Mouse (Mus musculus): Measurements from ENCODE around the gene Plcb4. TPM values are rescaled to one million over a fixed set of nuclear protein-coding genes. Genes with fewer than 3 reads are reported as not detected.

Gene Plcb4
- polyA plus RNA-seq, 1 experiment from 2014 or later = 44.9 TPM

DNA sequence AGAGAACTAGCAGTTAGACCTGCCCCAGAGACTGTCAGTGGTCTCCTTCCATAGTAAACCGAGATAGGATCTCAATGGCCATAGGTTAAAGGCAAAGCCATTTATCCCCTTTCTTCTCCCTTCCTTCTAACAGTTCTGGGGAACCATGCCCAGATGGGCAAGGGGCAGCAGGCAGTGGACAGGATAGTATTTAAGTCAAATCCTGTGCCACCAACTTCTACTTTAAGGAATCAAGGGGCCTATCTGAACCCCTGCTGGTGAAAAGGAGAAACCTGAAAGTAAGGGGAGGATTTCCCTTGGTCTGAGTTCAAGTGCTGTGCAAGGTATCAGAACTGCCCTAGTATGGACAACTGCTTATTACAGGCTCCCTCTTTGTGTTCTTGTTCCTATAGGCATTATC, 2.9 kb upstream of the Plcb4 start:
- Histone ChIP-seq H3K9ac (ENCODE audit: low read length) (no peak overlapping the region), H3K4me1 (ENCODE audit: control insufficient read depth in 2 of 2, insufficient read depth in 2 of 2, low read length in 2 of 2) (peaks cover 0 to 3% of the 10 kb centered on the region in 2 experiments; a peak in 1 of 4 replicates), H3K4me3 (ENCODE audit: control insufficient read depth in 1 of 2, insufficient read depth in 1 of 2, low read depth in 1 of 2, low read length in 2 of 2) (no peak overlapping the region), H3K9me3 (ENCODE audit: control insufficient read depth, low read length) (no peaks in the 10 kb centered on the region), H3K4me2 (ENCODE audit: low read length) (no peak overlapping the region), H3K27me3 (ENCODE audit: control insufficient read depth, insufficient read depth, low read length) (no peaks in the 10 kb centered on the region), H3K27ac (replicated peaks in 1 of 2; ENCODE audit: control insufficient read depth in 1 of 2, insufficient read depth in 1 of 2, low read depth in 2 of 2, low read length in 2 of 2) (no peak overlapping the region), H3K36me3 (ENCODE audit: control insufficient read depth, insufficient read depth, low read length) (no peaks in the 10 kb centered on the region)
- 85% methylated on average over 1 of the region's 1 CpGs for WGBS
- ATAC-seq (ENCODE audit: insufficient number of reproducible peaks, insufficient read depth, low FRiP score, low read depth) = no peak

DNA sequence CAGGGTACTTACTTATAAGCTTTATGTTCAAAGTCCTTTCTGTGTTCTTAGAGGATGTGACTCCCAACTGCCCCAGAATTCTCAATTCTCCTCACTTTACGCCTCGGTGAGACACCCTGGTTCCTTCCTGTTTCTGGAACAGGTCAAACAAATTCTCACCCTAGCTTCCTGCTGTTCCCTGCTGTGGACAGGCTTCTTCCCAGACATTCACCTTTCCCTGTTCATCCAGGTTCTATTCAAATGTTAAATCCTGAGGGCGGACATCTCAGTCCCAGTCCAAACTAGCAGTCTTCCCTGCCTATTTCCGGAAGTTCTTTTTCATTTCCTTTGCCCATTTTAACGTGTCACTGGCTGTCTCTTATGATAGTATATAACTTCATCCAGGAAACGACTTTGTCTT, 2.2 kb upstream of the Plcb4 start:
- Histone ChIP-seq H3K27me3 (ENCODE audit: control insufficient read depth, insufficient read depth, low read length) (no peaks in the 10 kb centered on the region), H3K4me1 (ENCODE audit: control insufficient read depth in 2 of 2, insufficient read depth in 2 of 2, low read length in 2 of 2) (peaks cover 0 to 3% of the 10 kb centered on the region in 2 experiments; a peak in 1 of 4 replicates), H3K4me2 (ENCODE audit: low read length) (no peak overlapping the region), H3K36me3 (ENCODE audit: control insufficient read depth, insufficient read depth, low read length) (no peaks in the 10 kb centered on the region), H3K9ac (ENCODE audit: low read length) (no peak overlapping the region), H3K27ac (replicated peaks in 1 of 2; ENCODE audit: control insufficient read depth in 1 of 2, insufficient read depth in 1 of 2, low read depth in 2 of 2, low read length in 2 of 2) (no peak overlapping the region), H3K4me3 (ENCODE audit: control insufficient read depth in 1 of 2, insufficient read depth in 1 of 2, low read depth in 1 of 2, low read length in 2 of 2) (no peak overlapping the region), H3K9me3 (ENCODE audit: control insufficient read depth, low read length) (no peaks in the 10 kb centered on the region)
- WGBS = 67% methylated on average over 6 of the region's 6 CpGs
- no peak for ATAC-seq (ENCODE audit: insufficient number of reproducible peaks, insufficient read depth, low FRiP score, low read depth)

DNA sequence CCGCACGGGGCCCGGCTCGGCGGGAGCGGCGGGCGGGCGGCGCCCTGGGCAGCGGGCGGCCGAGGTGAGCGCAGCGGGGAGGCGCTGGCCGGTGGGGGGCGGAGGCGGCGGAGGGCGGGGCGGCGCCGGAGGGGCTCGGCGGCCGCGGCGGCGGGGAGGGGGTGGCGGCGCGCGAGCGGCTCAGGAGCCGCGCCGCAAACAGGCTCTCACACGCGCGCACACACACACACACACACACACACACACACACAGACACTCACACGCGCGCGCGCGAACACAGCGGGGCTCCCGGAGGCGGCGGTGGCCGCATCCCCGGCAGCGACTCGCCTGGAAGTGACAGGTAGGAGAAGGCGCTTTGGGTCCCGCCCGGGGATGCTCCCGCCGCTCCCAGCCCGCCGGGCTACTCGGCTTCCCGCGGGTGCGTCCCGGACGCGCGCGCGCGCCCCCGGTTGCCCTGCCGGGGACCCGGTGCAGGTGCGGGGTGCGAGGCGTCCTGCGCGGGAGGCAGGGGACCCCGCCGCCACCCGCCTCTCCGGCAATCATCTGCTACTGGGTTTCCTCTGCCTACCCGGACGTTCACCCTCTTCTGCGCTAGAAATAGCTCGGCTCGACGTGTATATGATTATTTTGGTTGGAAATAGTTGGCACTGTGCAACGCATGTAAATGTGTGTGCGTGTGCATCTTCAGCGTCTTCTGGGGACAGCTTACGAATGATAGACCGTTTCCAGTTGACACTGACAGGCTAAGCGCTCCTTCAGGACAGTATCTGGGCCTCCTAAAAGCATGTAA, 775 bp downstream of the Plcb4 start:
- WGBS = under 1% methylated on average over 35 of the region's 97 CpGs
- H3K36me3 ChIP-seq (ENCODE audit: control insufficient read depth, insufficient read depth, low read length) = no peaks in the 10 kb centered on the region
- H3K4me2 ChIP-seq (ENCODE audit: low read length) = peak overlapping the region; percentile 73
- peak overlapping the region; percentile 81 to 87 for H3K4me3 ChIP-seq (ENCODE audit: control insufficient read depth in 1 of 2, insufficient read depth in 1 of 2, low read depth in 1 of 2, low read length in 2 of 2)
- H3K9me3 ChIP-seq (ENCODE audit: control insufficient read depth, low read length) = no peaks in the 10 kb centered on the region
- ATAC-seq (ENCODE audit: insufficient number of reproducible peaks, insufficient read depth, low FRiP score, low read depth) = peak; percentile 74
- H3K27me3 ChIP-seq (ENCODE audit: control insufficient read depth, insufficient read depth, low read length) = no peaks in the 10 kb centered on the region
- peak overlapping the region; percentile 96 for H3K9ac ChIP-seq (ENCODE audit: low read length)
- H3K27ac ChIP-seq (replicated peaks in 1 of 2; ENCODE audit: control insufficient read depth in 1 of 2, insufficient read depth in 1 of 2, low read depth in 2 of 2, low read length in 2 of 2) = peak overlapping the region; percentile 92 to 97
- H3K4me1 ChIP-seq (ENCODE audit: control insufficient read depth in 2 of 2, insufficient read depth in 2 of 2, low read length in 2 of 2) = peaks cover 0 to 3% of the 10 kb centered on the region in 2 experiments; a peak in 1 of 4 replicates

DNA sequence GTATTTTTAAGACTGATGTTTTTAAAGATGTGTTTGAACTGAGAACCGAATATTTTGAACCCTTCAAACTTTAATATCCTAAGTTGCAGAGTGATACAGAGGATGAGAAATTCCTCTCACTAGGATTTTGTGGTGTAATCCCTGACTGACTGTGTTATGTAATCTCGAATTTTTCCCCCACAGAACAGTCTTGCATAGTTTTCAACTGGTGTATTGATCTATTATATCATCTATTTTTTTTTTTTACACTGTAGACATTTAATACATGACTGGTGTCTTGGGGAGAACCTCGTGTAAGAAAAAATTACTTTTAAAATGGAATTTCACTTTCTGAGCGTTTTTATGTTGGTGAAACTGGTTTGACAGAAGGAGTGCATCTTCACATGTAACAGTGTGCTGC, 2.0 kb downstream of the Plcb4 start:
- ATAC-seq (ENCODE audit: insufficient number of reproducible peaks, insufficient read depth, low FRiP score, low read depth) = no peak
- H3K4me3 ChIP-seq (ENCODE audit: control insufficient read depth in 1 of 2, insufficient read depth in 1 of 2, low read depth in 1 of 2, low read length in 2 of 2) = peak overlapping the region in 1 of 2 experiments; percentile 87; a peak in 1 of 4 replicates
- H3K4me1 ChIP-seq (ENCODE audit: control insufficient read depth in 2 of 2, insufficient read depth in 2 of 2, low read length in 2 of 2) = peaks cover 0 to 3% of the 10 kb centered on the region in 2 experiments; a peak in 1 of 4 replicates
- H3K9ac ChIP-seq (ENCODE audit: low read length) = no peak overlapping the region
- no peaks in the 10 kb centered on the region for H3K9me3 ChIP-seq (ENCODE audit: control insufficient read depth, low read length)
- no peak overlapping the region for H3K27ac ChIP-seq (replicated peaks in 1 of 2; ENCODE audit: control insufficient read depth in 1 of 2, insufficient read depth in 1 of 2, low read depth in 2 of 2, low read length in 2 of 2)
- no peaks in the 10 kb centered on the region for H3K27me3 ChIP-seq (ENCODE audit: control insufficient read depth, insufficient read depth, low read length)
- H3K4me2 ChIP-seq (ENCODE audit: low read length) = peak overlapping the region; percentile 73
- H3K36me3 ChIP-seq (ENCODE audit: control insufficient read depth, insufficient read depth, low read length) = no peaks in the 10 kb centered on the region
- 70% methylated on average over 4 of the region's 4 CpGs for WGBS

DNA sequence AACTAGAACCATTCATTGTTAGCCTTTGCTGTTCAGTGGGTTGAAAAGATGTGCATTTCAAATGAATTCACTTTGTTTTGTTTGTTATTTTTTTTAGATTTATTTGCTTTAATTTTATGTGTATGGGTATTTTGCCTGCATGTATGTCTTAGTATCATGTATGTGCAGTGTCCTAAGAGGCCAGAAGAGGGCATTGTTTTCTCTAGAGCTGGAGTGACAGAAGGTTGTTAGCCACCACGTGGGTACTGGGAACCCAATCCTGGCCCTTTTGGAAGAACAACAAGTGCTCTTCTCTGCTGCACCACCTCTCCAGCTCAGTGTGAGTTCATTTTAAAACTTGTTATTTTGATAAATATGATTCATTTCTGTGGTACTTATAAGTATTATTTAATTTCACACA, 5.0 kb downstream of the Plcb4 start:
- H3K9ac ChIP-seq (ENCODE audit: low read length) = no peak overlapping the region
- H3K27ac ChIP-seq (replicated peaks in 1 of 2; ENCODE audit: control insufficient read depth in 1 of 2, insufficient read depth in 1 of 2, low read depth in 2 of 2, low read length in 2 of 2) = no peak overlapping the region
- H3K4me3 ChIP-seq (ENCODE audit: control insufficient read depth in 1 of 2, insufficient read depth in 1 of 2, low read depth in 1 of 2, low read length in 2 of 2) = no peak overlapping the region
- no peaks in the 10 kb centered on the region for H3K27me3 ChIP-seq (ENCODE audit: control insufficient read depth, insufficient read depth, low read length)
- H3K4me2 ChIP-seq (ENCODE audit: low read length) = no peak overlapping the region
- 79% methylated on average over 1 of the region's 1 CpGs for WGBS
- ATAC-seq (ENCODE audit: insufficient number of reproducible peaks, insufficient read depth, low FRiP score, low read depth) = no peak
- H3K36me3 ChIP-seq (ENCODE audit: control insufficient read depth, insufficient read depth, low read length) = no peaks in the 10 kb centered on the region
- H3K4me1 ChIP-seq (ENCODE audit: control insufficient read depth in 2 of 2, insufficient read depth in 2 of 2, low read length in 2 of 2) = peaks cover 0 to 3% of the 10 kb centered on the region in 2 experiments; a peak in 1 of 4 replicates
- H3K9me3 ChIP-seq (ENCODE audit: control insufficient read depth, low read length) = no peaks in the 10 kb centered on the region

DNA sequence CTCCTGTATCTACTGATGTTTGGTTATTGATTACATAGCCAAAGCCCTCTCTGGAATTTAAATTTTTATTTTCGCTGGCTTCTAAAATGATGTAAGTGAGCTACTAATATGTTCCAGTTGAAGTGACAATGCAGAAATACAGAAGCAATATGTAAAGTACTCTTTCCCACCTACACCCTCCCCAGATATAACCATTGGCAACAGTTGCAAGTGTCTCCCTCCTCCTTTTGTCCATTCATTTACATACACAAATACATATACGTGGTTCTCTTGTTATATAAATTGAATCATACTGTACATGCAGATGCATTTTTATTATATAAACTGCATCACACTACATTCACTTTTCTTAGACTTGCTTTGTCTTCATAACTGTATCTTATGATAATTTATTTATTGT, 8.7 kb downstream of the Plcb4 start:
- no peak overlapping the region for H3K4me3 ChIP-seq (ENCODE audit: control insufficient read depth in 1 of 2, insufficient read depth in 1 of 2, low read depth in 1 of 2, low read length in 2 of 2)
- 90% methylated on average over 2 of the region's 2 CpGs for WGBS
- ATAC-seq (ENCODE audit: insufficient number of reproducible peaks, insufficient read depth, low FRiP score, low read depth) = no peak

DNA sequence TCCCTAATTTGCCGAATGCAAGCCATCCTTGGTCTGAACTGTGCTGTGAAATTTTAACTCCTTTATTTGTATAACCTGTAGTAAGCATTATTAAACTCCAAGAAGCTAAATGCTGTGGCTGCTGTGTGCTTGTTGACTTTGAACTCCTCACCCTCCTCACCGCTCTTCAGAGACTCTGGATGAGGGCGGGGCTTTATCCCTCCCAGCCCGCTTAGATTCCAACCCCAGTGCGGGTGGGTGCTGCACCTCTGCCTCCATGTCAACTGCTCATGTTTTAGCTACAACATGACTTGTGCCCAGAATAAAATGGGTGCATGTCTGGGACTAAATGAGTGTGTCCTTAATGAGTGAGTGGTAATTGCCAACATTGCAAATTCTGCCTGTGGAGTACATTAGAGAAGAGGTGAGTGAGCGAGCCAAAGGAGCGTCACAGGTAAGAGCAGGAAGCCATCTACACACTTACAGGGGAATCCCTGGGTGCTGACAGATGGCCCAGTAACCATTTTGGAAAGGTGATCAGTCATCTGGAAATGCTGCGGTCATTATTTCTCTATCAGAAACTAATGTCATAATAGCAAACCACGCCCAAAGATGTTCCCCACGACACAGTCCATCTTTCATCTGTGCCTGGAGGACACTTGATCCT, 13.8 kb downstream of the Plcb4 start:
- no peaks in the 10 kb centered on the region for H3K9me3 ChIP-seq (ENCODE audit: control insufficient read depth, low read length)
- 78% methylated on average over 10 of the region's 10 CpGs for WGBS
- H3K4me2 ChIP-seq (ENCODE audit: low read length) = no peak overlapping the region
- no peak overlapping the region for H3K4me3 ChIP-seq (ENCODE audit: control insufficient read depth in 1 of 2, insufficient read depth in 1 of 2, low read depth in 1 of 2, low read length in 2 of 2)
- H3K36me3 ChIP-seq (ENCODE audit: control insufficient read depth, insufficient read depth, low read length) = no peaks in the 10 kb centered on the region
- H3K27ac ChIP-seq (replicated peaks in 1 of 2; ENCODE audit: control insufficient read depth in 1 of 2, insufficient read depth in 1 of 2, low read depth in 2 of 2, low read length in 2 of 2) = no peak overlapping the region
- ATAC-seq (ENCODE audit: insufficient number of reproducible peaks, insufficient read depth, low FRiP score, low read depth) = no peak
- H3K27me3 ChIP-seq (ENCODE audit: control insufficient read depth, insufficient read depth, low read length) = no peaks in the 10 kb centered on the region
- peaks cover 0 to 6% of the 10 kb centered on the region in 2 experiments; a peak in 1 of 4 replicates for H3K4me1 ChIP-seq (ENCODE audit: control insufficient read depth in 2 of 2, insufficient read depth in 2 of 2, low read length in 2 of 2)
- H3K9ac ChIP-seq (ENCODE audit: low read length) = no peak overlapping the region

More for the DNA sequence above, 8.7 kb downstream of the Plcb4 start:
- H3K36me3 ChIP-seq (ENCODE audit: control insufficient read depth, insufficient read depth, low read length) = no peaks in the 10 kb centered on the region
- no peak overlapping the region for H3K27ac ChIP-seq (replicated peaks in 1 of 2; ENCODE audit: control insufficient read depth in 1 of 2, insufficient read depth in 1 of 2, low read depth in 2 of 2, low read length in 2 of 2)
- no peaks in the 10 kb centered on the region for H3K9me3 ChIP-seq (ENCODE audit: control insufficient read depth, low read length)
- H3K4me2 ChIP-seq (ENCODE audit: low read length) = no peak overlapping the region
- H3K4me1 ChIP-seq (ENCODE audit: control insufficient read depth in 2 of 2, insufficient read depth in 2 of 2, low read length in 2 of 2) = no peaks in the 10 kb centered on the region
- no peak overlapping the region for H3K9ac ChIP-seq (ENCODE audit: low read length)
- H3K27me3 ChIP-seq (ENCODE audit: control insufficient read depth, insufficient read depth, low read length) = no peaks in the 10 kb centered on the region

Measured in heart, embryonic 14.5 days (tissue).